Mouse (Mus musculus) kidney, embryonic 15.5 days (tissue): ENCODE results near the gene Nxpe3. TPM values are rescaled to one million over a fixed set of nuclear protein-coding genes. Genes with fewer than 3 reads are reported as not detected.

Experiments
- ATAC-seq: fragments of 200-750 bp; cut with Nextera tagmentation; replicated peaks from 2 replicates; pipeline ENCODE4 v1.8.0; 2017; ENCODE audit warnings: moderate TSS enrichment; ENCODE audit not compliant: low FRiP score
- H3K27ac ChIP-seq: fragments of 300-500 bp; sonication (generic); 2 replicates; pipeline ENCODE4 v1.5.1; 2015; ENCODE audit warnings: mild to moderate bottlenecking, inconsistent platforms
- H3K27me3 ChIP-seq: fragments of 300-500 bp; sonication (generic); 2 replicates; pipeline ENCODE4 v1.6.1; 2015; ENCODE audit warnings: inconsistent platforms
- H3K36me3 ChIP-seq: fragments of 300-500 bp; sonication (generic); 2 replicates; pipeline ENCODE4 v1.6.1; 2015; ENCODE audit warnings: inconsistent platforms
- H3K4me1 ChIP-seq: fragments of 300-500 bp; sonication (generic); 2 replicates; pipeline ENCODE4 v1.6.1; 2015; ENCODE audit warnings: inconsistent platforms
- H3K4me2 ChIP-seq: fragments of 300-500 bp; sonication (generic); 2 replicates; pipeline ENCODE4 v1.6.1; 2015; ENCODE audit warnings: moderate library complexity, mild to moderate bottlenecking, inconsistent platforms
- H3K4me3 ChIP-seq: fragments of 300-500 bp; sonication (generic); replicated peaks from 2 replicates; pipeline ENCODE4 v1.5.1; 2015; ENCODE audit warnings: mild to moderate bottlenecking, inconsistent platforms
- H3K9ac ChIP-seq: fragments of 300-500 bp; sonication (generic); 2 replicates; pipeline ENCODE4 v1.6.1; 2015; ENCODE audit warnings: mild to moderate bottlenecking, inconsistent platforms
- H3K9me3 ChIP-seq: fragments of 300-500 bp; sonication (generic); replicated peaks from 2 replicates; pipeline ENCODE4 v1.6.1; 2016; ENCODE audit warnings: inconsistent platforms
- WGBS: fragments of 180-500 bp; shearing (Covaris S2); methylation state at CpG from one replicate; pipeline ENCODE4 v1.1.7; 2015; ENCODE audit warnings: mixed read lengths; 5-methylcytosine and 5-hydroxymethylcytosine counted together
- polyA plus RNA-seq: library from polyadenylated mRNA; unstranded; fragments of >200 nt; fragmentation: Nextera tagmentation; extraction: Ambion mirVana; gene quantifications from 2 replicates; pipeline ENCODE4 v1.2.1, GENCODE M21; 2015

The Nxpe3 gene
- polyA plus RNA-seq, 1 experiment from 2014 or later: 1.9 TPM

GRCm38 (mm10) chr16:55816202-55816941 is 78.7 kb downstream of the Nxpe3 start:
- WGBS: 77% methylated on average over 13 of the region's 13 CpGs
- peaks cover 30% of the 10 kb centered on the region for H3K4me1 ChIP-seq
- H3K4me2 ChIP-seq: no peak overlapping the region
- peaks cover 68% of the 10 kb centered on the region for H3K36me3 ChIP-seq
- no peak overlapping the region for H3K9ac ChIP-seq
- peak overlapping the region; percentile 62 for H3K27ac ChIP-seq
- no peaks in the 10 kb centered on the region for H3K27me3 ChIP-seq
- H3K9me3 ChIP-seq: no peaks in the 10 kb centered on the region
- peak; percentile 42 for ATAC-seq
- no peak overlapping the region for H3K4me3 ChIP-seq

- Histone ChIP-seq H3K36me3 (peaks cover 77% of the 10 kb centered on the region), H3K9me3 (no peaks in the 10 kb centered on the region), H3K9ac (no peak overlapping the region), H3K4me1 (peaks cover 27% of the 10 kb centered on the region), H3K27ac (no peak overlapping the region), H3K4me2 (no peak overlapping the region), H3K27me3 (no peaks in the 10 kb centered on the region), H3K4me3 (no peak overlapping the region)
- no peak for ATAC-seq
- WGBS: 77% methylated on average over 14 of the region's 14 CpGs
Measured at GRCm38 (mm10) chr16:55815466-55815865, 79.6 kb downstream of the Nxpe3 start.

DNA sequence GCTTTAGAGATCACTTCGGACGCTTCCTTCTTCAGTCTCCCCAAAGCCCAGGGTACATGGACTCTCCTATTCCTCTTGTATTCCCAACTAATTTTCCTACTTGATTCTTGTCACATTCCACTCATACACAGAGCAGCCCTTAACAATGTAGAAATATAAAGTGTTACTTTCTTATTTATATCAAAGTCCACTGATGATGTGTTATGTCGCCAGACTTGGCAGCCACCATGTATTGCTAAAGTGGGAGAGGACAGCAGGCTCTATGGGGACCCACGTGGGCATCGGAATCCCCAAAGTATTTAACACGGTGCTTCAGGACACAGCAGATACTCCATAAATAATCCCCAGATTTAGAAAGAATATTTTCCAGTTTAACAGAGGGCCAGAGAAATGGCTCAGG is 80.4 kb downstream of the Nxpe3 start:
- 95% methylated on average over 6 of the region's 6 CpGs for WGBS

DNA sequence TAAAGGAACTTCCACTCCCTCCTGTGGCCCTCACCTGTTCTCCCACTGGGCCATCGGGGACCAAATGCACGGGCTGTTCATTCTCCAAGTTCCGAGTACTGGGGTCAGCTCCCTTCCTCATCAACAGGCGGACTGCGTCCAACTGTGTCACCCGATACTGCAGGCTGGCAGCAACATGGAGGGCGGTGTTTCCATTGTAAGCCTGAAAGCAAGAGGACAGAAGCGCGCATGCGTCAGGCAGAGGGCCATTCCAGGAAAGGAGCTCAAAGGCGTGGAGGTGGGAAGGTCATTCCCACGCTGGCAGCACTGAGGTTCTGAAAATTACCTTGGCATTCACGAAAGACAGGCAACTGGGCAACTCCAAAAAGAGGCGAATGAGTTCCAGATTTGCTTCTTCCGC is 81.2 kb downstream of the Nxpe3 start:
- peaks cover 13% of the 10 kb centered on the region for H3K4me1 ChIP-seq
- peaks cover 78% of the 10 kb centered on the region for H3K36me3 ChIP-seq
- no peak overlapping the region for H3K4me3 ChIP-seq
- no peaks in the 10 kb centered on the region for H3K9me3 ChIP-seq
- H3K4me2 ChIP-seq: no peak overlapping the region
- no peak overlapping the region for H3K27ac ChIP-seq
- no peak for ATAC-seq
- H3K9ac ChIP-seq: no peak overlapping the region
- 76% methylated on average over 15 of the region's 15 CpGs for WGBS
- no peaks in the 10 kb centered on the region for H3K27me3 ChIP-seq

More for the DNA sequence above, 80.4 kb downstream of the Nxpe3 start:
- no peak overlapping the region for H3K9ac ChIP-seq
- peaks cover 78% of the 10 kb centered on the region for H3K36me3 ChIP-seq
- ATAC-seq: no peak
- H3K4me1 ChIP-seq: peaks cover 21% of the 10 kb centered on the region
- no peak overlapping the region for H3K27ac ChIP-seq
- no peaks in the 10 kb centered on the region for H3K27me3 ChIP-seq
- H3K4me3 ChIP-seq: no peak overlapping the region
- H3K4me2 ChIP-seq: no peak overlapping the region
- no peaks in the 10 kb centered on the region for H3K9me3 ChIP-seq

DNA sequence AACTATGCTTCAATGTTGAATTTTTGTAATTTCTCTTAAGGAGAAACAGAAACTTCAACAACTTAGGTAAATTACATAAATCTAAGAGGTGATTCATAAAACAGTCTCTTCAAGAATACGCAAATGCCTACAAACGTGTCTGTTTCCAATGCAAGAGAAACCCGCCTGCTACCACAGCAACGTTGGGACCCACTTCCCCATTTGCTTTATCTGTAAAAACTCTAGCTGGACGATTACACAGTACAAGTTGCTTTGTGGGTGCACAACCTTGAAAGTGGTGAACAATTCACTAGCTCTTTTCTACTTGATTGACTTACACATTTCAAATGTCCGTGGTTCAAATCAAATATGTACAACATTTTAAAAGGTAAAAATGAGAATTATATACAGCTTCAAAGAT is 83.3 kb downstream of the Nxpe3 start:
- no peak for ATAC-seq
- Histone ChIP-seq H3K4me2 (no peak overlapping the region), H3K9me3 (no peaks in the 10 kb centered on the region), H3K4me1 (no peaks in the 10 kb centered on the region), H3K36me3 (peaks cover 59% of the 10 kb centered on the region), H3K9ac (no peak overlapping the region), H3K27ac (no peak overlapping the region), H3K4me3 (no peak overlapping the region), H3K27me3 (no peaks in the 10 kb centered on the region)
- 89% methylated on average over 6 of the region's 6 CpGs for WGBS

- no peak for ATAC-seq
- 92% methylated on average over 9 of the region's 9 CpGs for WGBS
Measured at GRCm38 (mm10) chr16:55809779-55810514, 85.1 kb downstream of the Nxpe3 start.

GRCm38 (mm10) chr16:55809345-55809744 is 85.7 kb downstream of the Nxpe3 start:
- 96% methylated on average over 6 of the region's 6 CpGs for WGBS
- H3K27ac ChIP-seq: no peak overlapping the region
- H3K4me1 ChIP-seq: no peaks in the 10 kb centered on the region
- H3K9ac ChIP-seq: no peak overlapping the region
- no peak overlapping the region for H3K4me2 ChIP-seq
- H3K9me3 ChIP-seq: no peaks in the 10 kb centered on the region
- peaks cover 35% of the 10 kb centered on the region for H3K36me3 ChIP-seq
- no peaks in the 10 kb centered on the region for H3K27me3 ChIP-seq
- no peak for ATAC-seq
- no peak overlapping the region for H3K4me3 ChIP-seq

More at GRCm38 (mm10) chr16:55809779-55810514, 85.1 kb downstream of the Nxpe3 start:
- Histone ChIP-seq H3K27me3 (no peaks in the 10 kb centered on the region), H3K9me3 (no peaks in the 10 kb centered on the region), H3K4me1 (no peaks in the 10 kb centered on the region), H3K36me3 (peaks cover 41% of the 10 kb centered on the region), H3K27ac (no peak overlapping the region), H3K4me3 (no peak overlapping the region), H3K4me2 (no peak overlapping the region), H3K9ac (no peak overlapping the region)

DNA sequence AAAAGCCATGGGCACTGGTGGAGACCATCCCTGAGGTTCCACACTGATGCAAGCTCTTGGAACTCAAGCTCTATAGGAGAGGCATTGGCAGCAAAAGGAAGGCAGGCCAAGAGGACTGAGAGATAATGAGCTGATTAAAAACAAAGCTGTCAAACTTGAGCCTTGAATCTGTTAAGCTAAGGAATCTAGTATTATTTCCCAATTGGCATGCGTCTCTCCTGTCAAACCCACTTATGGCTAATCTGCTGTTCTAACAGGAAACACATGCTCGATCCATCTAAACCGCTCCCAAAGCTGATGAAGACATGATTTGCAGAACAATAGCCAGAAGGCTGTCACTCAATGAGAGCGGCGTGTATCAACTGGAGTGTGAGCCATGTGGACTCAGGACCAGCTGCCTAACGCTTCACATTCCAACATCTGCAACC is 87.6 kb downstream of the Nxpe3 start:
- H3K9me3 ChIP-seq: no peaks in the 10 kb centered on the region
- no peak for ATAC-seq
- peaks cover 18% of the 10 kb centered on the region for H3K36me3 ChIP-seq
- H3K27ac ChIP-seq: no peak overlapping the region
- no peak overlapping the region for H3K4me3 ChIP-seq
- no peak overlapping the region for H3K4me2 ChIP-seq
- 83% methylated on average over 6 of the region's 6 CpGs for WGBS
- no peaks in the 10 kb centered on the region for H3K27me3 ChIP-seq
- H3K9ac ChIP-seq: no peak overlapping the region
- H3K4me1 ChIP-seq: no peaks in the 10 kb centered on the region

- 75% methylated on average over 1 of the region's 1 CpGs for WGBS
- no peak for ATAC-seq
Measured at GRCm38 (mm10) chr16:55804799-55805198, 90.3 kb downstream of the Nxpe3 start.

DNA sequence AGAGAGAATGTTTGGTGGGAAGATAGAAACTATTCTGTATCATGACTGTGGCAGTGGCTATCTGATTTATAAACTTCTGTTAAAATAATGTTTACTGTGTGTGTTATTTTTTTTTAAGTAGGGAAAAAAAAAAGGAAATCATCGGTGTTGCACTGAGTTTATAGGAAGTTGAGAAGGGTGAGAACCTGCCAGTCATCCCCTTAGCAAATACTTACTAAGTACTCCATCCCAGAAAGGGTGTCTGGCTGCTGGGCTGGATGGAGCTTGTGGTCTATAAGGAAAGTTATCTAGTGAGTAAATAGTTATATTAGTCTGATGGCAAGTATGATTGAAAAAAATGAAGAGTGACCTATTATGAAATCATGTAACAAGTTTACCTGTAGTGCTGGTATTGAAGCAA is 93.5 kb downstream of the Nxpe3 start:
- H3K27ac ChIP-seq: no peak overlapping the region
- H3K36me3 ChIP-seq: no peaks in the 10 kb centered on the region
- no peak overlapping the region for H3K9ac ChIP-seq
- no peak overlapping the region for H3K4me3 ChIP-seq
- H3K9me3 ChIP-seq: no peaks in the 10 kb centered on the region
- H3K4me1 ChIP-seq: no peaks in the 10 kb centered on the region
- WGBS: 57% methylated on average over 1 of the region's 1 CpGs
- H3K4me2 ChIP-seq: no peak overlapping the region
- no peak for ATAC-seq
- no peaks in the 10 kb centered on the region for H3K27me3 ChIP-seq

More at GRCm38 (mm10) chr16:55804799-55805198, 90.3 kb downstream of the Nxpe3 start:
- Histone ChIP-seq H3K9ac (no peak overlapping the region), H3K4me3 (no peak overlapping the region), H3K27me3 (no peaks in the 10 kb centered on the region), H3K27ac (no peak overlapping the region), H3K9me3 (no peaks in the 10 kb centered on the region), H3K4me1 (no peaks in the 10 kb centered on the region), H3K4me2 (no peak overlapping the region), H3K36me3 (no peaks in the 10 kb centered on the region)

DNA sequence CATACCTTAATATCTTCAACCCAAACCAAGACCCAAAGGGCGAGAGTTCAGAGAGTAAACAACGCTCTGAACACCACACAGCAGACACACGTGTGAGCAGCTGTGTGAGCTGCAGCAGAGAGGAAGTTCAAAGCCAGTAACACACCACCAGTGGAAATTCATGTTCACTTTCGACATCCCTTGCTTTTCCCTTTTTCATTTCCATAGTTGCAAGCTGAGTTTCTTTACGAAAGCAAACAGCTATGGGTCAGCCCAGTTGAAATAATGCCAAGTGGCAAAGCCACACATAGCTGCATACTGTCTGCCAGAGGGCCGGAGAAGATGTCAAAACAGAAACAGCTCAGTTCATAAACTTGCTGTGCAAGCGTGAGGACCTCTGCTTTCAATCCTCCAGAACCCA is 96.2 kb downstream of the Nxpe3 start:
- H3K9me3 ChIP-seq: no peaks in the 10 kb centered on the region
- H3K4me3 ChIP-seq: no peak overlapping the region
- no peaks in the 10 kb centered on the region for H3K4me1 ChIP-seq
- no peak for ATAC-seq
- no peaks in the 10 kb centered on the region for H3K27me3 ChIP-seq
- no peak overlapping the region for H3K4me2 ChIP-seq
- 77% methylated on average over 7 of the region's 7 CpGs for WGBS
- no peaks in the 10 kb centered on the region for H3K36me3 ChIP-seq
- no peak overlapping the region for H3K9ac ChIP-seq
- no peak overlapping the region for H3K27ac ChIP-seq

- no peaks in the 10 kb centered on the region for H3K9me3 ChIP-seq
- H3K27ac ChIP-seq: no peak overlapping the region
- no peak overlapping the region for H3K4me2 ChIP-seq
- H3K36me3 ChIP-seq: no peaks in the 10 kb centered on the region
- H3K4me1 ChIP-seq: 0 out of 2 replicates have a peak, but pooled peaks cover 3% of the 10 kb centered on the region
- no peak overlapping the region for H3K9ac ChIP-seq
- no peaks in the 10 kb centered on the region for H3K27me3 ChIP-seq
- no peak overlapping the region for H3K4me3 ChIP-seq
- WGBS: 88% methylated on average over 7 of the region's 7 CpGs
- no peak for ATAC-seq
Measured at GRCm38 (mm10) chr16:55790326-55790725, 104.8 kb downstream of the Nxpe3 start.
